Mouse (Mus musculus) ES-E14 (cell line): ENCODE results near the gene N4bp2l2.

Source experiments
- CHD2 ChIP-seq: IDR thresholded peaks from 2 replicates; pipeline ENCODE4 v1.6.1; 2014; ENCODE audit warnings: mild to moderate bottlenecking, low read depth, low read length, inconsistent platforms
- MAFK ChIP-seq: IDR thresholded peaks from 2 replicates; pipeline ENCODE4 v1.6.1; 2014; ENCODE audit warnings: mild to moderate bottlenecking, low read depth, low read length, inconsistent platforms; ENCODE audit not compliant: insufficient read depth

DNA sequence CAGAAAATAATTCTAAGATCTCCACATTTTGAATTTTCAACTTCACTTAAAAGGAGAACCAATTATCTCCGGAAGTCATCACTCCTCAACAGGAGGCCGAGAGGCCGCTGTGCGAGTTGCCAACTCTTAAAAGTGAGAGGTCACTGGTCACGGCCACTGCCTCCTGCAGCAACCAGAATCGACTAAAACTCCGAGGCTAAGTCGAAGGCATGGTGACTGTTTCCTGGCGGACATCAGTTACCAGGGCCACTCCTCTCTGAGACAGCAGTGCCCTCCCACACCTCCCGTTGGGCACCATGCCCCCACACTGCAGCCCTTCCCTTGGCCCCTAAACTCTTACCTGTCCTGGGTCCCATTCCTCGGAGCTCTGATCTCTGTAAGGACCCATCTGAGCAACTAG lies 89.2 kb downstream of the N4bp2l2 start:
- no peak for TF ChIP-seq CHD2
- TF ChIP-seq MAFK, result no peak
